In the genomic region with DNA sequence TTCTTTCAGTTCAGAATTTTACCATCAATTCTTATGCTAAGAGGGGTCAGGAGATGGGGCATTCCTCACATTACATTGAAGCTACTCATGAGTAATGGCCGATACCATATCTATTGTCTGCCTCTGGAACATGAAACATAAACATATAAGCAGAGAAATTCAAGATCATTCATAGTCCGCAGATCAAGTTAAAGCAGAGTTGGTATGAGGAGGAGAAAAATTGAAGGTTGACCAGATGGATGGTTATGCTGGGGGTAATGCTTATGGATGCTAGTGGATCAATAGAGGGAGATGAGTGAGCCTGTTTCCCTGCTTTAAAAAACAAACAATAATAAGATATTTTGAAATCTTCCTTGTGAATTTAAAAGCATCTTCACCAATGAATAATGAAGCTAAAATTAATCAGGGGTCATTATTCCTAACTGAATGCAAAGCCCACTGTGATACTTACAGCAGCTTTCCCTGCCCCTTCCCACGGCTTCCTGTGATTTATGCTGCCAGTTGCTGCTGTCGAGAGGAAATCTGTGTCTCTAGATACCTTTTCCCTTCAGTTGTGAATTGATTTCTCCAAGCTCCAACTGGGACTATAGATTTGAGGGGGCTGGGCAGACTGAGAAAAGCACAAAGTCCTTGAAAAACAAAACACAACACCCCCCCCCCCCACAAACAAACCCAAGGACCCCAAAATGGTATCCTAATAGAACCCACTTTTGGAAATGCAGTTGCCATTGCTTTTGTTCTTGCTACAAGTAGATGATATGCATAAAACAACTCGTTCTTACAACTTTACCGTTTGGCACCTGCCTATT, we compare ENCODE assay signal across 13 mouse cellular contexts.
DNase-seq lines count a peak whose midpoint lies in the region; ATAC-seq lines count a peak whose summit lies in the region.
"Had no signal": no experiment of that assay in that cellular context is flagged by ENCODE, and none has a peak within 500 bp of the region (broad histone marks: within the 10 kb centered on the region; RNA-seq: fewer than 3 reads in every experiment).

No protein-coding gene starts in this region.

- no peak overlapping the region for H3K4me3 ChIP-seq in forebrain, embryonic 10.5 days
- no peak overlapping the region for H3K4me3 ChIP-seq in forebrain, embryonic 16.5 days (replicated peaks; ENCODE audit: low read length)
- H3K4me3 ChIP-seq in hindbrain, embryonic 14.5 days (replicated peaks; ENCODE audit: low read length), result no peak overlapping the region
- no peak overlapping the region for H3K4me3 ChIP-seq in midbrain, embryonic 15.5 days
- no peak overlapping the region for H3K4me3 ChIP-seq in intestine, embryonic 15.5 days (replicated peaks)
- H3K4me3 ChIP-seq: limb, embryonic 12.5 days had no signal

- WGBS in forebrain, embryonic 10.5 days, result 55% methylated on average over 6 of the region's 6 CpGs
- WGBS in forebrain, embryonic 16.5 days, result 48% methylated on average over 6 of the region's 6 CpGs
- 13% methylated on average over 6 of the region's 6 CpGs for WGBS in hindbrain, embryonic 14.5 days
- WGBS in midbrain, embryonic 15.5 days, result 32% methylated on average over 6 of the region's 6 CpGs
- 65% methylated on average over 6 of the region's 6 CpGs for WGBS in intestine, embryonic 15.5 days

- no peak for DNase-seq in forebrain, embryonic 10.5 days (ENCODE audit: extremely low spot score, low spot score)
- DNase-seq in embryo, embryonic 9.5 days (ENCODE audit: extremely low spot score), result peak; percentile 25
- DNase-seq in hindbrain, embryonic 14.5 days (ENCODE audit: low spot score), result no peak
- DNase-seq in yolk sac, embryonic 10.5 days (ENCODE audit: low spot score), result no peak
- DNase-seq: cerebellum, adult 11-12 months; kidney, adult 9 months had no signal

- H3K4me1 ChIP-seq in forebrain, embryonic 10.5 days, result peaks cover 49% of the 10 kb centered on the region
- H3K4me1 ChIP-seq in forebrain, embryonic 16.5 days (replicated peaks; ENCODE audit: control insufficient read depth, insufficient read depth, low read length), result peaks cover 9% of the 10 kb centered on the region
- H3K4me1 ChIP-seq in hindbrain, embryonic 14.5 days (replicated peaks; ENCODE audit: control insufficient read depth, insufficient read depth, low read length), result peaks cover 19% of the 10 kb centered on the region; the same call in 1 of the 2 replicates
- H3K4me1 ChIP-seq in midbrain, embryonic 15.5 days, result peaks cover 5% of the 10 kb centered on the region
- no peaks in the 10 kb centered on the region for H3K4me1 ChIP-seq in intestine, embryonic 15.5 days (replicated peaks)

- peak overlapping the region; percentile 36 for H3K27ac ChIP-seq in forebrain, embryonic 10.5 days
- no peak overlapping the region for H3K27ac ChIP-seq in forebrain, embryonic 16.5 days (ENCODE audit: low read length)
- peak overlapping the region; percentile 79 for H3K27ac ChIP-seq in hindbrain, embryonic 14.5 days
- peak overlapping the region; percentile 49; the same call in 1 of the 2 replicates for H3K27ac ChIP-seq in midbrain, embryonic 15.5 days
- H3K27ac ChIP-seq in intestine, embryonic 15.5 days, result no peak overlapping the region
- H3K27ac ChIP-seq: limb, embryonic 12.5 days; liver, embryonic 14.5 days had no signal

- no peak overlapping the region for H3K4me2 ChIP-seq in forebrain, embryonic 16.5 days (ENCODE audit: low read length)
- H3K4me2 ChIP-seq in hindbrain, embryonic 14.5 days (replicated peaks), result 0 out of 2 replicates have a peak overlapping the region, but pooled peaks have one; percentile 19
- no peak overlapping the region for H3K4me2 ChIP-seq in midbrain, embryonic 15.5 days
- no peak overlapping the region for H3K4me2 ChIP-seq in intestine, embryonic 15.5 days (replicated peaks)
- H3K4me2 ChIP-seq: limb, embryonic 12.5 days had no signal

- H3K9ac ChIP-seq in forebrain, embryonic 16.5 days (replicated peaks; ENCODE audit: low read depth, low read length), result no peak overlapping the region
- 0 out of 2 replicates have a peak overlapping the region, but pooled peaks have one; percentile 20 for H3K9ac ChIP-seq in hindbrain, embryonic 14.5 days
- H3K9ac ChIP-seq in midbrain, embryonic 15.5 days, result no peak overlapping the region
- H3K9ac ChIP-seq in intestine, embryonic 15.5 days, result no peak overlapping the region
- H3K9ac ChIP-seq: limb, embryonic 12.5 days; liver, embryonic 14.5 days had no signal

- no peak for ATAC-seq in forebrain, embryonic 16.5 days
- no peak for ATAC-seq in hindbrain, embryonic 14.5 days (ENCODE audit: low FRiP score)
- no peak for ATAC-seq in midbrain, embryonic 15.5 days (replicated peaks)
- no peak for ATAC-seq in cerebellum, adult (ENCODE audit: insufficient number of reproducible peaks, low FRiP score, low TSS enrichment)
- ATAC-seq in intestine, embryonic 15.5 days, result no peak
- ATAC-seq: lung, postnatal 0 days had no signal

- no peaks in the 10 kb centered on the region for H3K9me3 ChIP-seq in forebrain, embryonic 10.5 days
- H3K9me3 ChIP-seq in forebrain, embryonic 16.5 days (ENCODE audit: control insufficient read depth, low read length), result no peaks in the 10 kb centered on the region
- no peaks in the 10 kb centered on the region for H3K9me3 ChIP-seq in hindbrain, embryonic 14.5 days (ENCODE audit: control insufficient read depth, low read length)
- no peaks in the 10 kb centered on the region for H3K9me3 ChIP-seq in midbrain, embryonic 15.5 days
- H3K9me3 ChIP-seq in intestine, embryonic 15.5 days, result no peaks in the 10 kb centered on the region
- H3K9me3 ChIP-seq: limb, embryonic 12.5 days had no signal

- peaks cover 25% of the 10 kb centered on the region for H3K27me3 ChIP-seq in forebrain, embryonic 10.5 days (ENCODE audit: poor library complexity, severe bottlenecking)
- no peaks in the 10 kb centered on the region for H3K27me3 ChIP-seq in forebrain, embryonic 16.5 days (replicated peaks; ENCODE audit: control insufficient read depth, insufficient read depth, low read length)
- H3K27me3 ChIP-seq in hindbrain, embryonic 14.5 days (ENCODE audit: control insufficient read depth, insufficient read depth, low read length), result no peaks in the 10 kb centered on the region
- H3K27me3 ChIP-seq in midbrain, embryonic 15.5 days (replicated peaks), result no peaks in the 10 kb centered on the region
- no peaks in the 10 kb centered on the region for H3K27me3 ChIP-seq in intestine, embryonic 15.5 days (replicated peaks)
- H3K27me3 ChIP-seq: limb, embryonic 12.5 days had no signal

- no peaks in the 10 kb centered on the region for H3K36me3 ChIP-seq in forebrain, embryonic 10.5 days (replicated peaks)
- no peaks in the 10 kb centered on the region for H3K36me3 ChIP-seq in forebrain, embryonic 16.5 days (ENCODE audit: control insufficient read depth, insufficient read depth)
- H3K36me3 ChIP-seq in hindbrain, embryonic 14.5 days (replicated peaks; ENCODE audit: control insufficient read depth, insufficient read depth), result no peaks in the 10 kb centered on the region
- H3K36me3 ChIP-seq in midbrain, embryonic 15.5 days (replicated peaks), result no peaks in the 10 kb centered on the region
- no peaks in the 10 kb centered on the region for H3K36me3 ChIP-seq in intestine, embryonic 15.5 days
- H3K36me3 ChIP-seq: limb, embryonic 12.5 days had no signal

Comparison
In these comparisons a context has a peak if more than half of its experiments do, and no peak if none do; other contexts are left out.
1. H3K27ac ChIP-seq: peak in forebrain, embryonic 10.5 days (single experiment), hindbrain, embryonic 14.5 days (single experiment) and midbrain, embryonic 15.5 days (single experiment); none in forebrain, embryonic 16.5 days (single experiment) and intestine, embryonic 15.5 days (single experiment).